Mouse (Mus musculus) embryonic facial prominence, embryonic 10.5 days (tissue): ENCODE data around the gene Akt1. TPM values are rescaled to one million over a fixed set of nuclear protein-coding genes. Genes with fewer than 3 reads are reported as not detected.

ENCODE experiments used
- DNase-seq: peaks from one replicate; pipeline ENCODE4 v3.0.0-alpha.2; 2017; ENCODE audit warnings: low spot score
- H3K27ac ChIP-seq: fragments of 300-500 bp; sonication (generic); replicated peaks from 2 replicates; pipeline ENCODE4 v1.5.1; 2016; ENCODE audit warnings: mild to moderate bottlenecking
- H3K27me3 ChIP-seq: fragments of 300-500 bp; sonication (generic); replicated peaks from 2 replicates; pipeline ENCODE4 v1.6.1; 2016; ENCODE audit warnings: low read depth, mild to moderate bottlenecking; ENCODE audit not compliant: poor library complexity, severe bottlenecking
- H3K36me3 ChIP-seq: fragments of 300-500 bp; sonication (generic); replicated peaks from 2 replicates; pipeline ENCODE4 v1.6.1; 2016; ENCODE audit warnings: mild to moderate bottlenecking, moderate library complexity
- H3K4me1 ChIP-seq: fragments of 300-500 bp; sonication (generic); 2 replicates; pipeline ENCODE4 v1.6.1; 2016
- H3K4me3 ChIP-seq: fragments of 300-500 bp; sonication (generic); 2 replicates; pipeline ENCODE4 v1.5.1; 2016; ENCODE audit warnings: mild to moderate bottlenecking, moderate library complexity
- H3K9me3 ChIP-seq: fragments of 300-500 bp; sonication (generic); 2 replicates; pipeline ENCODE4 v1.6.1; 2016; ENCODE audit warnings: mild to moderate bottlenecking
- WGBS: fragments of 180-500 bp; shearing (Covaris S2); methylation state at CpG from one replicate; pipeline ENCODE4 v1.1.7; 2016; 5-methylcytosine and 5-hydroxymethylcytosine counted together
- polyA plus RNA-seq: library from polyadenylated mRNA; unstranded; fragments of >200 nt; fragmentation: Nextera tagmentation; extraction: Ambion mirVana; gene quantifications from 2 replicates; pipeline ENCODE4 v1.2.1, GENCODE M21; 2016

Akt1 gene
- polyA plus RNA-seq, 1 experiment from 2014 or later: 47.0 TPM

GRCm38 (mm10) chr12:112648081-112648480, 26.6 kb downstream of the Akt1 start:
- Histone ChIP-seq H3K9me3 (no peaks in the 10 kb centered on the region), H3K27ac (no peak overlapping the region), H3K36me3 (peaks cover 64% of the 10 kb centered on the region), H3K4me1 (peaks cover 21% of the 10 kb centered on the region), H3K4me3 (no peak overlapping the region), H3K27me3 (no peaks in the 10 kb centered on the region)
- no peak for DNase-seq
- 94% methylated on average over 5 of the region's 5 CpGs for WGBS

- DNase-seq: no peak
- H3K4me3 ChIP-seq: peak overlapping the region; percentile 90
- H3K27ac ChIP-seq: peak overlapping the region; percentile 24; the same call in 1 of the 2 replicates
- H3K36me3 ChIP-seq: peaks cover 45% of the 10 kb centered on the region
- H3K4me1 ChIP-seq: peaks cover 21% of the 10 kb centered on the region
- H3K27me3 ChIP-seq: no peaks in the 10 kb centered on the region
- no peaks in the 10 kb centered on the region for H3K9me3 ChIP-seq
- WGBS: 60% methylated on average over 6 of the region's 6 CpGs
Observed at GRCm38 (mm10) chr12:112646139-112646538, 28.5 kb downstream of the Akt1 start.

- WGBS: under 1% methylated on average over 75 of the region's 75 CpGs
- no peak for DNase-seq
- peaks cover 21% of the 10 kb centered on the region for H3K4me1 ChIP-seq
- peaks cover 33% of the 10 kb centered on the region for H3K36me3 ChIP-seq
- H3K9me3 ChIP-seq: no peaks in the 10 kb centered on the region
- no peaks in the 10 kb centered on the region for H3K27me3 ChIP-seq
- H3K27ac ChIP-seq: peak overlapping the region; percentile 91
- peak overlapping the region; percentile 90 for H3K4me3 ChIP-seq
Observed at GRCm38 (mm10) chr12:112644855-112645506, 29.7 kb downstream of the Akt1 start.

GRCm38 (mm10) chr12:112644180-112644854, 30.4 kb downstream of the Akt1 start, which contains the start of gene Siva1:
TSS of gene Siva1 (plus strand) at chr12:112644679.
- Histone ChIP-seq H3K4me3 (peak within 1 kb of the TSS; percentile 90), H3K4me1 (peaks cover 21% of the 10 kb centered on the region), H3K9me3 (no peaks in the 10 kb centered on the region), H3K27ac (peak within 1 kb of the TSS; percentile 91), H3K36me3 (peaks cover 27% of the 10 kb centered on the region), H3K27me3 (no peaks in the 10 kb centered on the region)
- 3% methylated on average over 46 of the region's 46 CpGs for whole genome bisulfite sequencing
- DNase-seq: peak; percentile 100

GRCm38 (mm10) chr12:112643126-112643525, 31.6 kb downstream of the Akt1 start:
- DNase-seq: no peak
- Histone ChIP-seq H3K9me3 (no peaks in the 10 kb centered on the region), H3K4me1 (peaks cover 21% of the 10 kb centered on the region), H3K27ac (no peak overlapping the region), H3K27me3 (no peaks in the 10 kb centered on the region), H3K36me3 (peaks cover 15% of the 10 kb centered on the region), H3K4me3 (no peak overlapping the region)
- 91% methylated on average over 6 of the region's 6 CpGs for WGBS

- H3K4me3 ChIP-seq: no peak overlapping the region
- H3K27ac ChIP-seq: no peak overlapping the region
- DNase-seq: no peak
- H3K36me3 ChIP-seq: no peaks in the 10 kb centered on the region
- H3K4me1 ChIP-seq: peaks cover 4% of the 10 kb centered on the region; the same call in 1 of the 2 replicates
- H3K9me3 ChIP-seq: no peaks in the 10 kb centered on the region
- 90% methylated on average over 10 of the region's 10 CpGs for WGBS
- no peaks in the 10 kb centered on the region for H3K27me3 ChIP-seq
Observed at GRCm38 (mm10) chr12:112639526-112639925, 35.2 kb downstream of the Akt1 start.

- Histone ChIP-seq H3K4me1 (peaks cover 33% of the 10 kb centered on the region), H3K4me3 (no peak overlapping the region), H3K27me3 (no peaks in the 10 kb centered on the region), H3K27ac (no peak overlapping the region), H3K36me3 (no peaks in the 10 kb centered on the region), H3K9me3 (no peaks in the 10 kb centered on the region)
- no peak for DNase-seq
- 67% methylated on average over 9 of the region's 9 CpGs for WGBS
Observed at GRCm38 (mm10) chr12:112633686-112634085, 41.0 kb downstream of the Akt1 start.

GRCm38 (mm10) chr12:112632907-112633306, 41.8 kb downstream of the Akt1 start:
- Histone ChIP-seq H3K9me3 (no peaks in the 10 kb centered on the region), H3K36me3 (no peaks in the 10 kb centered on the region), H3K4me1 (peaks cover 40% of the 10 kb centered on the region), H3K27me3 (no peaks in the 10 kb centered on the region), H3K4me3 (no peak overlapping the region), H3K27ac (no peak overlapping the region; the same call in 1 of the 2 replicates)
- WGBS: 85% methylated on average over 5 of the region's 5 CpGs
- DNase-seq: no peak

- Histone ChIP-seq H3K27ac (no peak overlapping the region; the same call in 1 of the 2 replicates), H3K4me3 (no peak overlapping the region), H3K36me3 (no peaks in the 10 kb centered on the region), H3K27me3 (no peaks in the 10 kb centered on the region), H3K4me1 (peaks cover 40% of the 10 kb centered on the region), H3K9me3 (no peaks in the 10 kb centered on the region)
- no peak for DNase-seq
- 77% methylated on average over 11 of the region's 11 CpGs for WGBS
Observed at GRCm38 (mm10) chr12:112632084-112632777, 42.5 kb downstream of the Akt1 start.

- no peaks in the 10 kb centered on the region for H3K27me3 ChIP-seq
- no peaks in the 10 kb centered on the region for H3K9me3 ChIP-seq
- peaks cover 42% of the 10 kb centered on the region for H3K4me1 ChIP-seq
- H3K27ac ChIP-seq: no peak overlapping the region
- DNase-seq: no peak
- H3K4me3 ChIP-seq: no peak overlapping the region
- no peaks in the 10 kb centered on the region for H3K36me3 ChIP-seq
- WGBS: 62% methylated on average over 1 of the region's 1 CpGs
Observed at GRCm38 (mm10) chr12:112631472-112631871, 43.2 kb downstream of the Akt1 start.

GRCm38 (mm10) chr12:112630796-112631195, 43.9 kb downstream of the Akt1 start:
- H3K4me1 ChIP-seq: peaks cover 49% of the 10 kb centered on the region
- WGBS: 72% methylated on average over 5 of the region's 5 CpGs
- no peak for DNase-seq
- no peaks in the 10 kb centered on the region for H3K27me3 ChIP-seq
- H3K27ac ChIP-seq: no peak overlapping the region
- no peaks in the 10 kb centered on the region for H3K36me3 ChIP-seq
- no peak overlapping the region for H3K4me3 ChIP-seq
- H3K9me3 ChIP-seq: no peaks in the 10 kb centered on the region

GRCm38 (mm10) chr12:112630029-112630428, 44.7 kb downstream of the Akt1 start:
- H3K9me3 ChIP-seq: no peaks in the 10 kb centered on the region
- 93% methylated on average over 12 of the region's 12 CpGs for WGBS
- H3K4me3 ChIP-seq: no peak overlapping the region
- DNase-seq: no peak
- H3K4me1 ChIP-seq: peaks cover 49% of the 10 kb centered on the region
- H3K27me3 ChIP-seq: no peaks in the 10 kb centered on the region
- no peaks in the 10 kb centered on the region for H3K36me3 ChIP-seq
- H3K27ac ChIP-seq: no peak overlapping the region
